Mouse (Mus musculus): ENCODE data around the gene Dnajc5g.

- TF ChIP-seq POLR2A (IDR thresholded peaks at IDR 0.05; ENCODE audit: borderline replicate concordance, insufficient read depth, low read length) (no peak), CTCF (IDR thresholded peaks at IDR 0.05; ENCODE audit: borderline replicate concordance, insufficient read depth, low read depth, low read length) (no peak)
Observed at GRCm38 (mm10) chr5:31153516-31154151, 47.5 kb downstream of the Dnajc5g start.

Data from cerebellum, adult 2 months (tissue).